Mouse (Mus musculus) hindlimb bud, embryonic 11.5 days (tissue): ENCODE results near the gene Poc1b.
"Not testable (repeated sequence)": the region's sequence is repeated elsewhere in the genome, so short reads cannot be mapped to it uniquely, and the experiment has no call there.

Source experiments
- DNase-seq: peaks from one replicate; pipeline ENCODE4 v3.0.0-alpha.2; 2012; ENCODE audit warnings: low read depth, low spot score; ENCODE audit errors: extremely low spot score

The Poc1b gene

DNA sequence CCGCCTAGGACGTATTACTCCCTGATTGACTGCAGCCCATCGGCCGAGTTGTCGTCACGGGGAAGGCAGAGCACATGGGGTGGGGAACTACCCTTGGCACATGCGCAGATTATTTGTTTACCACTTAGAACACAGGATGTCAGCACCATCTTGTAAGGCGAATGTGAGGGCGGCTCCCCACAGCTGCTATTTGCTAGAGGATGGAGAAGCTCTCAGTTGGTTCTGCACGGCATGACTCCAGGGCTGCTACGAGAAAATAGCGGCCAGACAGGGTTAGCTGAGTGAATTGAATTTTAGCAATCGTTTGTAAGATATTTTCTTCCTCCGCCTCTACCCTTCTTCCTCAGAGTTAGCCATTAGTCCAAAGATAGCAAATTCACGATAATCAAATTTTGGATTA is 109.7 kb downstream of the Poc1b start:
- DNase-seq: not testable (repeated sequence)

DNA sequence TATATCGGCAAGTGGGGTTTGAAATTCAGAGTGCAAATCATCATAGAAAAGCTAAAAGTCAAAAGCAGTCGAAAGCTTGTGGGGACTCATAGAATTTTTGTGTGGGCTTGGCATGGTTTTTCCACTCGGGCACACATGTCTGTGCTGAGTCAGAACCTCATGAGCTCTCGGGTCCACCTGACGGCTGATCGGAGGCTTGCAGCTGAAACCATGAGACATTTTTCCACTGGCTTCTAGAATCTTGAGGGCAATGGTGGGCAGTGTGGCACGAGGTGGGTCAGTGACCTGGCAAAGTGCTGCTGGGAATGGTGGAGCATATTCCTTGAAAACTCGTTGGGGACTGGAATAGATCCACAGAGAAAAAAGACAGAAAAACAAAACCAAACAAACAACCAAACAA is 114.7 kb downstream of the Poc1b start:
- no peak for DNase-seq

DNA sequence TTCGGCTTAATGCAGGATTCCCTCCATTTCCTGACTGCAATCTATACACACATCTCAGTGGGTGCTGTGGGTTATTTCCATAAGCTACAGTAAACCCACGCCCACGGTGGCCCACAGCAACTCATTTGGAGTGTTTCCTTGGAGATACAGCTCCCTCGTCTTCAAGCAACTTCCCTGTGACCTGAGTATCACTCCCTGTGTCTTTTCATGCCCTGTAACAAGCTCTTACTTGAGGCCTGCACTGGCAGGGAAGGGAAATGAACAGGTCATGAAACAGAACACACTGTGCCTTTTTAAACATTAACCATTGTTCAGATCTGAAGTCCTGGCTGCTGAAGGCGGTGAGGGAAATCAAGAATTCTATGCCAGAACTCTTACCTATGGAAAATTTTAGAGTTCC is 115.9 kb downstream of the Poc1b start:
- no peak for DNase-seq

DNA sequence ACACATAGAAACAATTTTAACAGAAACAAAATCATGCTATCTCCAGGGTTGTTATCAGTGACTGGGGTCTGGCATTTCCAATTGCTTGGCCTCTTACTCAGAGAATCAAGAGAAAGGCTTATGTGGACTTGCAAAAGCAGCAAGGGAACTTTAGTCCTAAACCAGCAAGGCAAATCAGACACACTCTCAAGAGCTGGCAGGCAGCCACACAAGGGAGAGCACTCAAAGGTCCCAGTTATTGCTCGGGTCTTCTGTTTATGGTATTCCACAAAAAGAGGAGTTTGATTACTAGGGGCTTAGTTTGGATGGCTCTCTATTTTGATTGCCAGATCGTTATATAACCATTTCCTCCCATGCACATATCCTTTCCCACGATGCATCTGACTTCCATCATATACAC is 117.4 kb downstream of the Poc1b start:
- no peak for DNase-seq

DNA sequence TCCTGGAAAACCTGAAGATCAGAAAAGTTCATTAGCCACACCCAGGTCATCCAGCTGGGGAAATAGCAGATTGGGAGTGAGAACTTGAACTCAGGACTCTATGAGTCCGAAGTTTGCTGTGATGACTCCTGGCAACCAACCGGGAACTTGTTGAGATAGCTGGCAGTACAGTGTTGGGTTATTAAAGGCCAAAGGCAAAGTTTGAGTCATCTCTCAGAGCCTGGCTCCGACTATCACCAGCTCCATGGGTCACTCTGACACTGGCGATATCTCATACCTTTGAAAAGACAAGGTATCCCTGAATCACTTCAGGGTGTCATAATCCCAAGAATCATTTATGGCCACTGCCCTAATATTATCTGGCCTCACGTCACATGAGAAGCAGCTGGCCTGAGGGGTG is 119.9 kb downstream of the Poc1b start:
- no peak for DNase-seq

DNA sequence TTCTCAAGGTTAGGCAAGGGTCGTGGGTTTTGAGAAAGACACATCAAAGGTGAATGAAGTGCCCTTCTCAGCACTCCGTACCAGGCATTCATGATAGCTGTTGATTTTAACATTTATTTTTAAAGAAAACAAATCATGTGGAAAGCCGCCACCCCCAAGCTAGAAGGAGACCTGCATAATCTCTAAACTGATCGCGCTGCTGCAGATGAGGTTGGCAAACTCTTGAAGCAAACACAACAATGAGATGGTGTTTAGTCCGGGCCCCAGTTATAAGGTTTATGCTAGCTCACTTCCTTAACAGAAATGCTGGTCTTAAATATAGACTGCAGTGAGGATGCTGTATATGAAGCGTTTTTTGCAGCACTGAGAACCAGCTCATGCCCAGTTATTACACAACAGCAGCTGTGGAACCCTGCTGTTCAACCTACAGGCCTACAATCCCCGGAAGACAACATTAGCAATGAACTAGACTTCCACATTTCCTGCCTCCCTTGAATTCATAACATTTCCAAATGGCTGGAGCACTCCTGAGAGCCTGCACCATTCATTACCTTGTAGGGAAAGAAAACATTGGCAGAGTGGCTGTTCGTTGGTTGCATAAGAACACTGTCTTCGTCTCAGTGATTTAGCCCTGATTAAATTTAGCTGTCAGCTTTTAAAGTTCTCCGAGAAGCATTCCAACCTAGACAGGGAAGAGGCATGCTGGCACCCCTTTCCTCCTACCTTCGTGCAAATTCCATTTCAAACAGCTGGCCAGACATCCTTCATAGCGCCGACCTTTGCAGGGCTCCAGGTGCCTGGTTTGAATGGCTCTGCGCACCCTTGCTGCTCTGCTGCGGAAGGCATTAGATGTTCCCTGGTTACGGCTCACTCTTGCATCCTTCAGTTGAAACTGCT is 121.4 kb downstream of the Poc1b start:
- no peak for DNase-seq

DNA sequence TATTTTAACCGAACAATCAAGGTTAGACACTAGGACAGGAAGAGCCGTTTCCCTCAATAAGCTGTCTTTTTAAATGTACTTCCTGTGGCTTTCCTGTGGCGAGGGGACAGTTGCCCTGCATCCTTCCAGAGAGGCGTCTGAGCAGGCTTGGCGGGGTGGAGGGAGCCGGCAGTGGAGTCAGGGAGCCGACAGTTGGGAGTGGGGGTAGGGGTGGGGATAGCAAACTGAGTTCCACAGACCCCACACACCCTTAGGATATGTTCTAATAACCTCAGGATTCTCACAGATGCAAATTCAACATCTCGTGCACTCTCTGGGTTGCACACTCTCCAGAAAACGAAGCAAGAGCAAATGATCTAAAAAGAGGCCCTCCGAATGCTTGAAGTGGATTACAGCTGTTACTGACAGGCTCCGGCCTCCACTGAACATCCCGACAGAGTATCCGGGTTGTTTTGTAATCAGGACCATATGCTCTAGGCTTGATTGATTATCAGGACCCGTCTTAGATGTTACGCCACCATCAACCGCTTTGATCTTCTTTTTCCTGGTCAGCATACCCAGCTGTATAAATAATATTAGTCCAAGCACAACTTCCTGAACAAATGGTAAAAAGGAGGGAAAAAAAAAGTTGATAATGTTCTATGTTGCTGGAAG is 122.3 kb downstream of the Poc1b start:
- no peak for DNase-seq

DNA sequence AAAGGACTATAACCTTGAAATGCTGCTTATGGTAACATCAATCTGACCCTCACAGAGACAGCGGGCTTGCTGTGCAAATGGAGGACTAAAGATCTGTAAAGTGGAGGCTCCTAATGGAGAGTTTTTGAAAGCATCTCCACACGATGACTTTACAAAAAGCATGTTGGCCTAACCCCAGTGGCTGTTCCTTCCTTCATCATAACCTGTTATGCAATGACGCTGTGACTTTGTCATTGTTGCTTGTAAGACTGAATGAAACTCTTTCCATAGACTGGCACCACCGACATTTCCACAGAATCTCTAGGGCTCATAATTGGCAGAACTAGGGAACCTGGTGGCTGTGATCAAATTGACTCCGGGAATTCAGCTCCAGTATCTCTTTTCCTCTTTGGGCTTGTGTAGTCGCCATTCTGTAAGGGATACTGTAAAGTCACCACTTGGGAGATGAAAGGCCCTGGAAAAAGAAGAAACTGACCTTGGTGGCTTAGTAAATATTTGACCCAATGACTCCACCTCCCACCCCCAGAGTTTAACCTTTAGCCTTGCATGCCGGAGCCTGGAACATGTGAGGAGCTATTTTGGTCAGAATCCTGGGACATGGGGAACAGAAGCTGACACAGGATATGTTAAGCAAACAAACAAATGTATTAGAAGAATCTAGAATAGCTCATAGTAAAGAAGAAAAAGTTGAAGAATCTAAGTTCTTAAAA is 125.8 kb downstream of the Poc1b start:
- DNase-seq: no peak

DNA sequence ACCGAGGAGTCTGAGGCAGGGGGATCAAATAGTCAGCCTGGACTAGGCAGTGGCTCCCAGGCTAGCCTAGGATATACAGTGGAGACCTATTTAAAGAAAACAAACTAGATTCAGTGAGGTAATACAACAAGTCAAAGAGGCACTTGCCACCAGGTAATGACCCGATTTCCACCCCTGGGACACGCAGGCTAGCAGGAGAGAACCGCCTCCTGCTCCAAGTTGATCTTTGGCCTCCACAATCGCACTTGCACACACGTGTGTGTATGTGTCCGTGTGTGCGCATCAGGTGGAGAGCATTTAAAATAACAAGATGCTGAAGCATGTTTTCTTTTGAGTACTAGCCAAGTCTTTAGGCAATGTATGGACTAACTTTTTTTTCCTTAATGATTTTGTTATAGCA is 127.5 kb downstream of the Poc1b start:
- no peak for DNase-seq

DNA sequence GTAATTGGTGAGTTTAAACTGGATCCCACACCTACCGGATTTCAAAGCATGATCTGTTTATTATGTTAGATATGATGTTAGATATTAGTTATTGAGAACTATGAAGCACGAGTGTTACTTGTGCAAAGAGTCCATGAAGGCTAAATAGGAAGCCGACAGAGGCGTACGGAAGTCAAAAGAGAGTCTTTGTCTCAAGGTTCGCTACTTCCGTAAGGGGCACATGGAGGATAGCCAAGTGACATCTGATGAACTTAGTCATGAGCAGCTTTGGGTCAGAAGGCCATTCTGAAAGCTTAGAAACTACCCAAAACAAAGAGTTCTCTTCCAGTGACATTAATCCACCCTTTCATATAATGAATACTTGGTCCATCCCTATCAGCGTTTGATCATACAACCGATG is 128.2 kb downstream of the Poc1b start:
- DNase-seq: no peak

DNA sequence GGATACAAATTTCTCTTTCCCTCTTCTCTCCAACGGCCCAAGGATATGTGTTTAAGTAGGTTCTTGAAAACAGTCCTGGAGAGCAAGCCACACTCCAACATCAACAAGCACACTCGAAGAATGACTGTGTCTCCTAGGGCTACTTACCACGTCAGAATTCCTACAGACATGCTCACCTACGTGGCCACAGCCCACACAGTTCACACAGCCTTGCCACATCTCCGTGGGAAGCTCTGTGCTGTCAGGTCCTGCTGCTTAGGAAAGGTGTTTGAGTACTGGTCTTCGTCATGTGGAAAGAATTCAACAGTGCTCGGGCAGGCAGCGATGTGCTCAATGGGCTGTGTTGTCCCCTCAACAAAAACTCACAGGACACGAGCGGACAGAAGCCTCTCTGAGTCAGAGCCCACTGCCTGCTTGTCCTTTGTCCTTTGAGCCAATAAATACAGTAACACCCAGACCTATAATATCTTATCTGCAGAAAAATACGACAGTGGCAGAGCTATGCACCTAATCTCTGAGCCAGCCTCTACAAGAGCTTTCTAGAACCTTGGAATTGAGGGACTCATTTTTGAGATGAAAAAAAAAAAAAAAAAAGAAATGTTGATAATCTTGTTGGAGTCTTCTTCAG is 130.5 kb downstream of the Poc1b start:
- DNase-seq: no peak

DNA sequence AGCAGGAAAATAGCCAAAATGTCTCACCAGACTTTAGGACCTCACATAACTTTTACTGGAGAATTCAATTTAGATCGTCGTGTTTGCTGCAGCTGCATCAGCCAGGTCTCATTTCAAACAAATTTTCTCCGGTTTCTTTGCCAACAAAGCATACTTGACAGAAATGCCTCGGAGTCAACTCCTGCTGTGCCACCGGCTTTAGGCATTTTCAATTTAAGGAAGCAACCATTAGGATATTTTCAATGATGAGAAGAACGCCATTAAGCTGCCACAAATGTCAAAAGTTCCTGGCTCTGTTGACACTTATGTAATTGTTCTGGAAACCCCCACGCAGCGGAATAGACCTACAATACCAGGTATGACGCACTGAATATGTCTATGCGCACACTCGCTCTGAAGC is 131.7 kb downstream of the Poc1b start:
- DNase-seq: no peak

DNA sequence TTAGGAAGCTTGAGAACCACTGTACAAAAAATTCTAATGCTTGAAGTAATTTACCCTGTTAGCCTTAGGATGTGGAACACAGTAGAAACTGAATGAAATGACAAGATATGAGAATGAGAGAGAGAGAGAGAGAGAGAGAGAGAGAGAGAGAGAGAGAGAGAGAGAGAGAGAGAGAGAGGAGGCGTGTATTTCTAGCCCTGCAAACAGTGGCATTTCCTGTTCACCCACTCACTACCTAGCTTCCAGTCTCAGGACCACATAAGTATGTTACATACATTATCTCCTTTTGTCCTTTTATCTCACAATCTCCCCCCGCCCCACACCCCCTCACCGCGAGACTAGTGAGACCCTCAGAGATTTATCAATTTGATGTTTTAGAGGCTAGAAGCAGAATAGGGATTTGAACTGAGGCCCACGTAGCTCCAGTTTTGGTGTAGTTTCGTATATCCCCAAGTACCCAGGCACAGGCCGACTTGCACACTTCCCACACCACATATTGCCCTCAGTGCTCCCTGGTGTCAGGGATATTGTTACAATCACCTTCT is 134.5 kb downstream of the Poc1b start:
- DNase-seq: no peak

DNA sequence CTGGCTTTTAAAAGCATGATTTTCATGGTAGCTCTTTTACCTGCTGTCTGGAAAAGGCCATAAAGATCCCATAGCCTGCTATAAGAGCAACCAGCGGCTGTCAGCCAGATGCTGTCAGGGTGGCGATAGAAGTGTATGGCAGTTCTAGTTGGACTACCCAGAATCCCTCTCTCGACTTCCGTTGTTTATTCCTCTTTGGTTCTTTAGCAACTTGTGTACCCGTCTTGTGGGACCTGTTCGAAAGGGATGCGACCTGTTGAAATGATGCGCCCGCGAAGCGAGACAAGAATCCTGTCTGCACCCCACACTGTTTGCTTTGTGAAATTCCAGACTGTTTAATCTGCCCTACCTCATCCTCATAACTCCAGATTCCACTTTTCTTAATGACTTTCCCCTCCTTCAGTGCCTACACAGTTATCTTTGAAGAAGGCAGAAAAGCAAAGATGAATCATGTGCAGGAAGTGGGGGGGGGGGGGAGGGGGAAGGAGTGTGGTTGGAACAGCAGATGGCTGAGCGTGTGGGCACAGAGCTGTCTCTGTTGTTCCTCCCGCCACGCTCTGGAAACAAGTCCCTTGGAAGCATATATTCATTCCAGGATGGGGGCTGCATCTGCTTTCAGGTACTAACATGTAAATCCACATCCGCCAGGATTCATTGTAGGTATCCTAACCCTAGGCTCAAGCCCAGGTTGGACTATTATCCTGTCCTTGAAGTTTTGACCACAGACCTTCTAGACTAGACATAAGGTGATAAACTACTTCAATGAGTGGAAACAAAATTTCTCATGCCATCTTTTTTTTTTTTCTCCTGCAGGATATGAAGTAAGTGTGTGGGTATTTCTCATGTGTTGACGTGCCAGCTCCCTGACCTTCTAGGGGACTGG is 135.2 kb downstream of the Poc1b start:
- no peak for DNase-seq

DNA sequence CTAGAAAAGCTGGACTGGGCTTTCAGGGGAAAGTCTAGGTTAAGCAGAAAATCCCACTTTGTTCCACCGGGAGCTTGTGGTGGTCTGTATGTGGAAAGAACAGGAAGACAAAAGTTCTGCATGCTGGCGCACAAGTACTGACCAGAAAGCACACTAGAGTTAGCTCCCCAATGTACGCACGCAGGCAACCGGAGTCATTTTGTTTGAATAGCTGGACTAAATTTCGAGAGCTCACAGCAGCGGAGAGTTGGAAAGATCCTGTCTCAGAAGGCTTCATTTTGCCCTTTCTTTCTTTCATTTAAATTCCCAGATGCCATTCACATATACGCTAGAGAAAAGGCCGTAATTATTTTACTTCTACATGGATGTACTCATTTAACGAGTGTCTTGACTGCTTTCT is 135.9 kb downstream of the Poc1b start:
- no peak for DNase-seq

DNA sequence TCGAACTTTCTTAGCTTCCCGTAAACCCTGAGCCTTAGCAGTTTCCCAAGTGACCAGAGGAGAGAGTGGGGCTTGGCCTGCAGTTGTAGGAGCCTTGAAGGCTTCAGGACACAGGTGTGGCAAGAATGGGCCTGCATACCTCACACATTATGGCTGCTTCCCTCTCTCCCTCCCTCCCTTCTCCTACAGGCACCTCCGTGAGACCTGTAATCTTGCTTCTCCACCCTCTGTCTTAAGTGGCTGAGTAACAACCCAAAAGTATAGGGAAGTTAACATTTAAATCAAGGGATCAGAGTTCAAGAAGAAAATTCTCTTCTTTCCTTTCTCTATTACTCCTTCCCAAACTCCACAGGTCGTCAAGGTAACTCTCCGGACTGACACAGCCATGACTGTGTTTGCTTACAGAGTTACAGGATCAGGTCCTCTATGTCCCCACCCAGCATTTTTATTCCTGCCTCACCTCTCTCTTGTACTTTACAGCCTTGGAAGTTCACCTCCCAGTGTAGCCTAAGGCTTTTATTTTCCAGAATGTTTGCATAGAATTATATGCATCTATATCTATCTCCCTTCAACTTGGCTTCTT is 137.2 kb downstream of the Poc1b start:
- DNase-seq: no peak

DNA sequence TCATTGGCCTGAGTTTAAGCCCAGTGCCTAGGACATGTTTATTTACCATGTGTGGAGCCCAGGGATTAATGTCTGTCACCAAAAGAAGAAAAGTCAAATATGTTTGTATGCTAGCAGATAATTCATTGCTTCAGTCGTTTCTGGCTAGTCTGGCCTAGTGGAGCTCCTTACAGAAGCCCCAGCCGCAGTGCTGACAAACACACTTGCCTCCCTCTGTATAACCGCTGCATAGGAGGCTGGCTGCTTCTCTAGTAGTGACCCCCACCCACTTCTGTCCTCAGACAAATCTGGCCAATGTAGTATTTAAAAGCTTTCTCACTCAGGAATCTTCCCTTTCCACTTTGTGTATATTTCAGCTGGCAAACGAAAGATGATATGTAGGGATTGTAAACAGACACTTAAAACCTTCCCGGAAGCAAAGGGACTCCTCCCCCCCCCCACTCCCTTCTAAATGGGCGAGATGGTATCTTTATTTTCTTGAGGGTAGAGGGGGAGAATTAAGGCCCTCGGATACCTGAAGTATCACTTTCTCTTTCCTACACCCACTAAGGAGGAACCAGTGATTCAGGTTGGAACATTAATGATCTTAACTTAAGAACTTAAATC is 137.9 kb downstream of the Poc1b start:
- no peak for DNase-seq

DNA sequence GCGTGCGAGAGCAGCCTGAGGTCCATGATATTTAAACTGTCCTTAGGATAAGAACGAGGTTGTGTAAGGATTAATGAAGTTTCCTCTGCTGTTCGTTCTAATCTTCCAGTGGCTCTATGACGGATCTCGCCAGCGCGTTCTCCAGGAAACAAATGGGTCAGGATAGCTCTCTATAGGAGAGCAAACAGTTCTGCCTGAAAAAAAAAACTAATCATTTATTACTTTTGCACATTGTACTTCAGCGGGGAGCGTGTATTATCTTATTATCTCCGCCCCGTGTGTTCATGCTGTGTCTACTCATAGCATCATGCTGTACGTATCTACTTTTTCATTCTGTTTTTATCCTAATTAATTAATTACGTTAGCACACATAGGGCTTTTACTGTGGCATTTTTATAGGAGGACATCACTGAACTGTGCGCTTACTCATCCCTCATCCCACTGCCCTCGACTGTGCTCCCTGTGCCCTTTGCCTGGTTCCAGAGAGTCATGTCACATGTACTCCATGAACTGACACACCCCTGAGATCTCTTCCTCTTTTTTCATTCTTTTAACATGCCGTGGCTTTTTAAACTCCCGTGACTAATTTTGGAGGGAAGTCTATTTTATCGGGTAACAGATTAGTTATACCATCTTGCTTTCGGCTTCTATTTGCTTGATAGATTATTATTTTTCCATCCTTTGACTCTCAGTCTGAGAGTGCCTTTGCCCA is 140.1 kb downstream of the Poc1b start:
- DNase-seq: no peak
